Mouse (Mus musculus) testis, adult 2 months (tissue): ENCODE results near the gene Mdm2. TPM values are rescaled to one million over a fixed set of nuclear protein-coding genes. Genes with fewer than 3 reads are reported as not detected.
"Not testable (repeated sequence)": the region's sequence is repeated elsewhere in the genome, so short reads cannot be mapped to it uniquely, and the experiment has no call there.

Experiments used
- H3K27ac ChIP-seq: fragments of 200-500 bp; 2 replicates; pipeline ENCODE4 v1.5.1; 2012; ENCODE audit warnings: low read depth, low read length; ENCODE audit not compliant: control insufficient read depth, insufficient read depth
- H3K27me3 ChIP-seq: fragments of 200-500 bp; 2 replicates; pipeline ENCODE4 v1.6.1; 2012; ENCODE audit warnings: mild to moderate bottlenecking, low read length, moderate library complexity; ENCODE audit not compliant: control insufficient read depth, insufficient read depth
- H3K36me3 ChIP-seq: fragments of 200-500 bp; 2 replicates; pipeline ENCODE4 v1.6.1; 2012; ENCODE audit warnings: mild to moderate bottlenecking, low read length; ENCODE audit not compliant: control insufficient read depth, insufficient read depth
- H3K4me1 ChIP-seq: fragments of 200-500 bp; 2 replicates; pipeline ENCODE4 v1.6.1; 2012; ENCODE audit warnings: low read length; ENCODE audit not compliant: control insufficient read depth, insufficient read depth
- H3K4me3 ChIP-seq: fragments of 200-500 bp; 2 replicates; pipeline ENCODE4 v1.5.1; 2012; ENCODE audit warnings: low read depth, mild to moderate bottlenecking, low read length, moderate library complexity, mixed read lengths; ENCODE audit not compliant: control insufficient read depth
- CTCF ChIP-seq: fragments of 200-500 bp; IDR thresholded peaks from 2 replicates; pipeline ENCODE4 v1.5.1; 2012; ENCODE audit warnings: low read depth, mild to moderate bottlenecking, inconsistent platforms, low read length, moderate library complexity; ENCODE audit not compliant: control insufficient read depth, insufficient read depth, insufficient replicate concordance
- POLR2A ChIP-seq: fragments of 200-500 bp; IDR thresholded peaks from 2 replicates; pipeline ENCODE4 v1.6.1; 2012; ENCODE audit warnings: low read depth, mild to moderate bottlenecking, inconsistent platforms, low read length, moderate library complexity; ENCODE audit not compliant: control insufficient read depth
- polyA plus RNA-seq: library from polyadenylated mRNA; depleted of rRNA; stranded (reverse); fragments of >200 nt; gene quantifications from 2 replicates; pipeline ENCODE4 v1.2.3, GENCODE M21; 2012; rRNA removed

The Mdm2 gene
- 95.4 and 99.3 TPM in 2 replicates for polyA plus RNA-seq

GRCm38 (mm10) chr10:117710604-117711141 is at the start of gene Mdm2:
Mdm2 (minus strand) TSS chr10:117710758.
- TF ChIP-seq POLR2A (peak; percentile 95), CTCF (peak; percentile 73)
- Histone ChIP-seq H3K4me3 (peak within 1 kb of the TSS; percentile 100), H3K27ac (peak within 1 kb of the TSS; percentile 100)

GRCm38 (mm10) chr10:117759844-117760630 is 49.5 kb upstream of the Mdm2 start:
- no peaks in the 10 kb centered on the region for H3K4me1 ChIP-seq
- no peaks in the 10 kb centered on the region for H3K27me3 ChIP-seq
- peaks cover 12% of the 10 kb centered on the region for H3K36me3 ChIP-seq
- no peak overlapping the region for H3K27ac ChIP-seq
- TF ChIP-seq CTCF (no peak), POLR2A (no peak)
- H3K4me3 ChIP-seq: no peak overlapping the region

More at GRCm38 (mm10) chr10:117710604-117711141, at the start of gene Mdm2:
- peaks cover 7% of the 10 kb centered on the region for H3K4me1 ChIP-seq
- no peaks in the 10 kb centered on the region for H3K27me3 ChIP-seq
- peaks cover 2% of the 10 kb centered on the region for H3K36me3 ChIP-seq

GRCm38 (mm10) chr10:117758749-117759727 is 48.5 kb upstream of the Mdm2 start:
- Histone ChIP-seq H3K27ac (no peak overlapping the region), H3K27me3 (no peaks in the 10 kb centered on the region), H3K36me3 (peaks cover 12% of the 10 kb centered on the region), H3K4me3 (no peak overlapping the region), H3K4me1 (no peaks in the 10 kb centered on the region)
- TF ChIP-seq POLR2A (no peak), CTCF (no peak)

GRCm38 (mm10) chr10:117758344-117758743 is 47.8 kb upstream of the Mdm2 start:
- H3K27ac ChIP-seq, H3K4me3 ChIP-seq, H3K27me3 ChIP-seq, H3K4me1 ChIP-seq: not testable (repeated sequence)
- H3K36me3 ChIP-seq: peaks cover 12% of the 10 kb centered on the region

- Histone ChIP-seq H3K27ac (no peak overlapping the region), H3K4me1 (no peaks in the 10 kb centered on the region), H3K36me3 (peaks cover 9% of the 10 kb centered on the region), H3K27me3 (no peaks in the 10 kb centered on the region), H3K4me3 (no peak overlapping the region)
- TF ChIP-seq CTCF (no peak), POLR2A (no peak)
Measured at GRCm38 (mm10) chr10:117757796-117758342, 47.3 kb upstream of the Mdm2 start.

GRCm38 (mm10) chr10:117757259-117757658 is 46.7 kb upstream of the Mdm2 start:
- no peaks in the 10 kb centered on the region for H3K4me1 ChIP-seq
- no peaks in the 10 kb centered on the region for H3K27me3 ChIP-seq
- H3K36me3 ChIP-seq: peaks cover 8% of the 10 kb centered on the region
- H3K4me3 ChIP-seq: no peak overlapping the region
- TF ChIP-seq CTCF (no peak), POLR2A (no peak)
- no peak overlapping the region for H3K27ac ChIP-seq

GRCm38 (mm10) chr10:117756784-117757183 is 46.2 kb upstream of the Mdm2 start:
- no peak overlapping the region for H3K4me3 ChIP-seq
- no peak overlapping the region for H3K27ac ChIP-seq
- H3K4me1 ChIP-seq: no peaks in the 10 kb centered on the region
- no peaks in the 10 kb centered on the region for H3K27me3 ChIP-seq
- TF ChIP-seq CTCF (no peak), POLR2A (no peak)
- peaks cover 8% of the 10 kb centered on the region for H3K36me3 ChIP-seq
